Mouse (Mus musculus): ENCODE results near the gene Ston1. TPM values are rescaled to one million over a fixed set of nuclear protein-coding genes. Genes with fewer than 3 reads are reported as not detected.

Gene Ston1
- polyA plus RNA-seq, 1 experiment = 34.6 TPM

GRCm38 (mm10) chr17:88563611-88564010 is 33.9 kb upstream of the Ston1 start:
- H3K79me2 ChIP-seq (ENCODE audit: control insufficient read depth, insufficient read depth) = no peaks in the 10 kb centered on the region
- no peaks in the 10 kb centered on the region for H3K79me3 ChIP-seq (ENCODE audit: low read depth)
- TF ChIP-seq CTCF (IDR thresholded peaks at IDR 0.05; ENCODE audit: control insufficient read depth, insufficient read depth, insufficient read length) = no peak
- TF ChIP-seq MAX (IDR thresholded peaks at IDR 0.05) = no peak
- TF ChIP-seq CEBPB (IDR thresholded peaks at IDR 0.05; ENCODE audit: low read depth) = no peak
- TF ChIP-seq FOSL1 (IDR thresholded peaks at IDR 0.05; ENCODE audit: insufficient read depth, low read length, poor library complexity, severe bottlenecking) = no peak
- TF ChIP-seq USF1 (IDR thresholded peaks at IDR 0.05; ENCODE audit: low read depth) = no peak
- TF ChIP-seq MYOD1 (IDR thresholded peaks at IDR 0.05; ENCODE audit: control insufficient read depth, insufficient read length, low read depth) = no peak
- peaks cover 20% of the 10 kb centered on the region for H3K36me3 ChIP-seq (ENCODE audit: control insufficient read depth, insufficient read depth)
- H3K27me3 ChIP-seq (ENCODE audit: control insufficient read depth, insufficient read depth, insufficient read length) = no peaks in the 10 kb centered on the region
- H3K4me3 ChIP-seq (ENCODE audit: insufficient read depth, poor library complexity, severe bottlenecking) = no peak overlapping the region
- H3ac ChIP-seq (ENCODE audit: control insufficient read depth, insufficient read length, low read depth) = no peak overlapping the region

- no peaks in the 10 kb centered on the region for H3K79me3 ChIP-seq (ENCODE audit: low read depth)
- no peak overlapping the region for H3K4me3 ChIP-seq (ENCODE audit: insufficient read depth, poor library complexity, severe bottlenecking)
- H3K79me2 ChIP-seq (ENCODE audit: control insufficient read depth, insufficient read depth) = no peaks in the 10 kb centered on the region
- peaks cover 31% of the 10 kb centered on the region for H3K36me3 ChIP-seq (ENCODE audit: control insufficient read depth, insufficient read depth)
- H3K27me3 ChIP-seq (ENCODE audit: control insufficient read depth, insufficient read depth, insufficient read length) = no peaks in the 10 kb centered on the region
- H3ac ChIP-seq (ENCODE audit: control insufficient read depth, insufficient read length, low read depth) = no peak overlapping the region
- TF ChIP-seq CTCF (IDR thresholded peaks at IDR 0.05; ENCODE audit: control insufficient read depth, insufficient read depth, insufficient read length) = no peak
- TF ChIP-seq USF1 (IDR thresholded peaks at IDR 0.05; ENCODE audit: low read depth) = no peak
- no peak for TF ChIP-seq CEBPB (IDR thresholded peaks at IDR 0.05; ENCODE audit: low read depth)
- no peak for TF ChIP-seq FOSL1 (IDR thresholded peaks at IDR 0.05; ENCODE audit: insufficient read depth, low read length, poor library complexity, severe bottlenecking)
- no peak for TF ChIP-seq MAX (IDR thresholded peaks at IDR 0.05)
- no peak for TF ChIP-seq MYOG (IDR thresholded peaks at IDR 0.05; ENCODE audit: control insufficient read depth, extremely low read depth, insufficient read length)
- TF ChIP-seq MYOD1 (IDR thresholded peaks at IDR 0.05; ENCODE audit: control insufficient read depth, insufficient read length, low read depth) = no peak
Measured at GRCm38 (mm10) chr17:88569807-88570540, 27.5 kb upstream of the Ston1 start.

- H3ac ChIP-seq (ENCODE audit: control insufficient read depth, insufficient read length, low read depth) = no peak overlapping the region
- TF ChIP-seq CEBPB (IDR thresholded peaks at IDR 0.05; ENCODE audit: low read depth) (no peak), USF1 (IDR thresholded peaks at IDR 0.05; ENCODE audit: low read depth) (no peak), MYOD1 (IDR thresholded peaks at IDR 0.05; ENCODE audit: control insufficient read depth, insufficient read length, low read depth) (no peak), MYOG (IDR thresholded peaks at IDR 0.05; ENCODE audit: control insufficient read depth, extremely low read depth, insufficient read length) (no peak), CTCF (IDR thresholded peaks at IDR 0.05; ENCODE audit: control insufficient read depth, insufficient read depth, insufficient read length) (no peak), FOSL1 (IDR thresholded peaks at IDR 0.05; ENCODE audit: insufficient read depth, low read length, poor library complexity, severe bottlenecking) (no peak), MAX (IDR thresholded peaks at IDR 0.05) (no peak)
- H3K79me3 ChIP-seq (ENCODE audit: low read depth) = no peaks in the 10 kb centered on the region
- H3K79me2 ChIP-seq (ENCODE audit: control insufficient read depth, insufficient read depth) = no peaks in the 10 kb centered on the region
- H3K27me3 ChIP-seq (ENCODE audit: control insufficient read depth, insufficient read depth, insufficient read length) = no peaks in the 10 kb centered on the region
- H3K4me3 ChIP-seq (ENCODE audit: insufficient read depth, poor library complexity, severe bottlenecking) = no peak overlapping the region
- peaks cover 25% of the 10 kb centered on the region for H3K36me3 ChIP-seq (ENCODE audit: control insufficient read depth, insufficient read depth)
Measured at GRCm38 (mm10) chr17:88570784-88571183, 26.7 kb upstream of the Ston1 start.

GRCm38 (mm10) chr17:88574811-88575210 is 22.7 kb upstream of the Ston1 start:
- no peaks in the 10 kb centered on the region for H3K79me2 ChIP-seq (ENCODE audit: control insufficient read depth, insufficient read depth)
- H3K79me3 ChIP-seq (ENCODE audit: low read depth) = no peaks in the 10 kb centered on the region
- H3K4me3 ChIP-seq (ENCODE audit: insufficient read depth, poor library complexity, severe bottlenecking) = no peak overlapping the region
- H3K27me3 ChIP-seq (ENCODE audit: control insufficient read depth, insufficient read depth, insufficient read length) = no peaks in the 10 kb centered on the region
- H3K36me3 ChIP-seq (ENCODE audit: control insufficient read depth, insufficient read depth) = peaks cover 14% of the 10 kb centered on the region
- no peak for TF ChIP-seq CTCF (IDR thresholded peaks at IDR 0.05; ENCODE audit: control insufficient read depth, insufficient read depth, insufficient read length)
- no peak for TF ChIP-seq MYOG (IDR thresholded peaks at IDR 0.05; ENCODE audit: control insufficient read depth, extremely low read depth, insufficient read length)
- TF ChIP-seq MYOD1 (IDR thresholded peaks at IDR 0.05; ENCODE audit: control insufficient read depth, insufficient read length, low read depth) = no peak
- no peak for TF ChIP-seq FOSL1 (IDR thresholded peaks at IDR 0.05; ENCODE audit: insufficient read depth, low read length, poor library complexity, severe bottlenecking)
- no peak for TF ChIP-seq CEBPB (IDR thresholded peaks at IDR 0.05; ENCODE audit: low read depth)
- no peak for TF ChIP-seq MAX (IDR thresholded peaks at IDR 0.05)
- TF ChIP-seq USF1 (IDR thresholded peaks at IDR 0.05; ENCODE audit: low read depth) = no peak
- no peak overlapping the region for H3ac ChIP-seq (ENCODE audit: control insufficient read depth, insufficient read length, low read depth)

- H3K27me3 ChIP-seq (ENCODE audit: control insufficient read depth, insufficient read depth, insufficient read length) = no peaks in the 10 kb centered on the region
- H3K36me3 ChIP-seq (ENCODE audit: control insufficient read depth, insufficient read depth) = peaks cover 24% of the 10 kb centered on the region
- H3K79me3 ChIP-seq (ENCODE audit: low read depth) = no peaks in the 10 kb centered on the region
- no peak overlapping the region for H3ac ChIP-seq (ENCODE audit: control insufficient read depth, insufficient read length, low read depth)
- H3K79me2 ChIP-seq (ENCODE audit: control insufficient read depth, insufficient read depth) = no peaks in the 10 kb centered on the region
- H3K4me3 ChIP-seq (ENCODE audit: insufficient read depth, poor library complexity, severe bottlenecking) = no peak overlapping the region
- TF ChIP-seq FOSL1 (IDR thresholded peaks at IDR 0.05; ENCODE audit: insufficient read depth, low read length, poor library complexity, severe bottlenecking) (no peak), MYOD1 (IDR thresholded peaks at IDR 0.05; ENCODE audit: control insufficient read depth, insufficient read length, low read depth) (no peak), CTCF (IDR thresholded peaks at IDR 0.05; ENCODE audit: control insufficient read depth, insufficient read depth, insufficient read length) (no peak), CEBPB (IDR thresholded peaks at IDR 0.05; ENCODE audit: low read depth) (no peak), MYOG (IDR thresholded peaks at IDR 0.05; ENCODE audit: control insufficient read depth, extremely low read depth, insufficient read length) (no peak), USF1 (IDR thresholded peaks at IDR 0.05; ENCODE audit: low read depth) (no peak), MAX (IDR thresholded peaks at IDR 0.05) (no peak)
Measured at GRCm38 (mm10) chr17:88578522-88579242, 18.8 kb upstream of the Ston1 start.

Measured in C2C12 (cell line).